Comparison of ENCODE assay signal across 8 mouse cellular contexts in the genomic region with DNA sequence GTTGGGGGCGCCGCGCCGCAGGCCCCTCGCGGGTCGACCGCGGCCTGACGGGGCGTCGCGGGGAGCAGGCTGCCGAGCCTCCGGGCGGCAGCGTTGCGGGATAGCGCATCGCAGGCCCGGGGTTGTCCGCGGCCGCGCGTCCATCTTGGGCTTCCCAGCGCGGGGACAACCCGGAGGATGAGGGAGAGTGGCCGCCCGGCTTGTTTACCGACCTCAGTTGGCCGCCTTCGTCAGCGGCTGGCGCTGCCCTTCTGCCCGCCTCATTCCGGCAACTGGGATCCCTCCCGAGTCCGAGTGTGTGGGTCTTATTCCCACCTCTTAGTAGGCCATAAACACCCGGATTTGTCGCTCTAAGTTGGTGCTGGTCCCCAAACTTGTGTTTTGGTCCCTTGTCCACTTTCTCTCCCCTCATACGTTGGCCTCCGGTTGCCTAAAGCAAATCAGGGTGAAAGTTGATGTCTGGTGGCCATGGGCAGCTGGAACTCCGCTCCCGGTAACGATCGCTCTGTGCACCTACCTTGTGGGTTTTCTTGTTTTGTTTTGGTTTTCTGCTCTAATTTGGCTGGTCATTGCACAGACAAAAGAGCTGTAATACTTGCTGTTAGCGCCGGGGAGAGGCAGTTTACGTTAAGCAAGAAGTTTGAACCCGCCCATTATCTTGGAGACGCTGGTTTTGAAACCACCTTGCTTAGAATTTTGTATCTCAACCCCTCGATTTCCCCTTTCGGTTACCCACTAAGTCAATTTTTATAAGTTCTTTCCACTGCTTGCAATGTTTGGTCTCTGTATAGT. TPM values are rescaled to one million over a fixed set of nuclear protein-coding genes. Genes with fewer than 3 reads are reported as not detected.
DNase-seq lines count a peak whose midpoint lies in the region; ATAC-seq lines count a peak whose summit lies in the region.

No protein-coding gene starts in this region.

- H3K4me3 ChIP-seq in heart, embryonic 10.5 days, result peak overlapping the region; percentile 97
- peak overlapping the region; percentile 98 for H3K4me3 ChIP-seq in liver, embryonic 16.5 days (ENCODE audit: low read depth, low read length)
- H3K4me3 ChIP-seq in stomach, embryonic 16.5 days (replicated peaks; ENCODE audit: low read length), result peak overlapping the region; percentile 93

- no peaks in the 10 kb centered on the region for H3K9me3 ChIP-seq in heart, embryonic 10.5 days
- no peaks in the 10 kb centered on the region for H3K9me3 ChIP-seq in liver, embryonic 16.5 days (replicated peaks; ENCODE audit: control insufficient read depth, low read length)
- no peaks in the 10 kb centered on the region for H3K9me3 ChIP-seq in stomach, embryonic 16.5 days (replicated peaks; ENCODE audit: control insufficient read depth, low read length)

- peak; percentile 56 for ATAC-seq in erythroblast, adult 5-6 weeks (replicated peaks; ENCODE audit: low FRiP score, poor library complexity, severe bottlenecking)
- ATAC-seq in liver, embryonic 16.5 days (ENCODE audit: low read depth), result peak; percentile 4; the same call in 1 of the 2 replicates
- ATAC-seq in stomach, embryonic 16.5 days (ENCODE audit: insufficient read depth, low FRiP score), result no peak

- H3K9ac ChIP-seq in liver, embryonic 16.5 days (ENCODE audit: low read depth, low read length), result peak overlapping the region; percentile 100
- peak overlapping the region; percentile 96 for H3K9ac ChIP-seq in stomach, embryonic 16.5 days (ENCODE audit: low read length)

- H3K4me2 ChIP-seq in liver, embryonic 16.5 days (ENCODE audit: low read depth, low read length), result peak overlapping the region; percentile 82
- peak overlapping the region; percentile 73 for H3K4me2 ChIP-seq in stomach, embryonic 16.5 days (ENCODE audit: low read depth, low read length)

- no peaks in the 10 kb centered on the region for H3K27me3 ChIP-seq in heart, embryonic 10.5 days (ENCODE audit: insufficient read depth, poor library complexity, severe bottlenecking)
- no peaks in the 10 kb centered on the region for H3K27me3 ChIP-seq in liver, embryonic 16.5 days (ENCODE audit: control insufficient read depth, insufficient read depth, low read depth, low read length)
- H3K27me3 ChIP-seq in stomach, embryonic 16.5 days (ENCODE audit: control insufficient read depth, insufficient read depth, low read length), result no peaks in the 10 kb centered on the region

- no peaks in the 10 kb centered on the region for H3K36me3 ChIP-seq in heart, embryonic 10.5 days
- no peaks in the 10 kb centered on the region for H3K36me3 ChIP-seq in liver, embryonic 16.5 days (ENCODE audit: control insufficient read depth, insufficient read depth)
- H3K36me3 ChIP-seq in stomach, embryonic 16.5 days (ENCODE audit: control insufficient read depth, insufficient read depth, low read length), result no peaks in the 10 kb centered on the region

- peak overlapping the region; percentile 98 for H3K27ac ChIP-seq in heart, embryonic 10.5 days
- H3K27ac ChIP-seq in liver, embryonic 16.5 days (ENCODE audit: low read length), result peak overlapping the region; percentile 99
- peak overlapping the region; percentile 99 for H3K27ac ChIP-seq in stomach, embryonic 16.5 days (ENCODE audit: low read length)

- 0 out of 2 replicates have a peak, but pooled peaks cover 7% of the 10 kb centered on the region for H3K4me1 ChIP-seq in heart, embryonic 10.5 days
- peaks cover 10% of the 10 kb centered on the region for H3K4me1 ChIP-seq in liver, embryonic 16.5 days (ENCODE audit: control insufficient read depth, low read depth, low read length)
- H3K4me1 ChIP-seq in stomach, embryonic 16.5 days (ENCODE audit: control insufficient read depth, insufficient read depth, low read length), result peaks cover 9% of the 10 kb centered on the region

- under 1% methylated on average over 43 of the region's 55 CpGs for WGBS in heart, embryonic 10.5 days
- WGBS in liver, embryonic 16.5 days (ENCODE audit: insufficient replicate concordance), result under 1% methylated on average over 41 of the region's 55 CpGs
- WGBS in stomach, embryonic 16.5 days, result under 1% methylated on average over 43 of the region's 55 CpGs

- DNase-seq in CD4-positive helper T cell, adult 2 months (ENCODE audit: low read depth, low spot score), result peak; percentile 53
- DNase-seq in adrenal gland, postnatal 25 days, result peak; percentile 61
- DNase-seq in heart, embryonic 10.5 days (ENCODE audit: low spot score), result peak; percentile 81
- DNase-seq in kidney, adult 9 months, result peak; percentile 50
- peak; percentile 65 for DNase-seq in neural tube, embryonic 10.5 days (ENCODE audit: extremely low spot score, low spot score)

RNA-seq across cellular contexts. Expression of gene Zranb1, which starts 0.8 kb away (rescaled TPM):
- 33.3 and 38.6 TPM in 2 replicates for total RNA-seq in adrenal gland, postnatal 25 days (2021)
- 27.5 and 29.9 TPM in 2 replicates for total RNA-seq in erythroblast, adult 5-6 weeks (2015; ENCODE audit: low replicate concordance)
- 46.0 and 59.7 TPM in 2 replicates for total RNA-seq in erythroblast, adult 5-6 weeks (2017; ENCODE audit: low replicate concordance)
- 7.0 and 8.3 TPM in 2 replicates for polyA plus RNA-seq in heart, embryonic 10.5 days (2016; fragmentation: Nextera tagmentation; extraction: Ambion mirVana)
- polyA plus RNA-seq in liver, embryonic 16.5 days (2015; fragmentation: Nextera tagmentation; extraction: Ambion mirVana), result 5.6 and 5.8 TPM in 2 replicates
- polyA plus RNA-seq in stomach, embryonic 16.5 days (2015; fragmentation: Nextera tagmentation; extraction: Ambion mirVana), result 10.5 and 10.6 TPM in 2 replicates
